Mouse (Mus musculus) ES-Bruce4 (cell line): ENCODE data around the gene Coq8b.

Experiments used
- CTCF ChIP-seq: IDR thresholded peaks from one replicate; pipeline ENCODE4 v1.8.1; 2011; ENCODE audit warnings: low read depth, low read length
- POLR2A ChIP-seq: IDR thresholded peaks from one replicate; pipeline ENCODE4 v1.8.1; 2011; ENCODE audit warnings: low read length; ENCODE audit not compliant: insufficient read depth

- TF ChIP-seq POLR2A (peak; percentile 64), CTCF (no peak)
Measured at GRCm38 (mm10) chr7:27195681-27196611, 36.9 kb upstream of the Coq8b start, which contains the start of the genes BC024978 and Snrpa.
